Mouse (Mus musculus): ENCODE data around the gene Pnpla1.

Gene Pnpla1

GRCm38 (mm10) chr17:28876821-28877220, 18.6 kb downstream of the Pnpla1 start:
- in situ Hi-C loops (cut with MboI; ENCODE audit: unreplicated experiment in 2 of 2), result loop anchor here in 1 of 2 experiments (10.0 kb wide), 1 partner anchor 192 kb away; no protein-coding TSS in a partner anchor

- in situ Hi-C loops (cut with MboI; ENCODE audit: unreplicated experiment in 2 of 2), result loop anchor here (5.0 to 10.0 kb wide), 2 partner anchors 47 to 195 kb away; no protein-coding TSS in a partner anchor
Measured at GRCm38 (mm10) chr17:28879931-28880391, 21.8 kb downstream of the Pnpla1 start.

GRCm38 (mm10) chr17:28882316-28882715, 24.1 kb downstream of the Pnpla1 start:
- in situ Hi-C loops (cut with MboI; ENCODE audit: unreplicated experiment in 2 of 2), result loop anchor here (5.0 kb wide), 1 partner anchor 45 kb away; no protein-coding TSS in a partner anchor

DNA sequence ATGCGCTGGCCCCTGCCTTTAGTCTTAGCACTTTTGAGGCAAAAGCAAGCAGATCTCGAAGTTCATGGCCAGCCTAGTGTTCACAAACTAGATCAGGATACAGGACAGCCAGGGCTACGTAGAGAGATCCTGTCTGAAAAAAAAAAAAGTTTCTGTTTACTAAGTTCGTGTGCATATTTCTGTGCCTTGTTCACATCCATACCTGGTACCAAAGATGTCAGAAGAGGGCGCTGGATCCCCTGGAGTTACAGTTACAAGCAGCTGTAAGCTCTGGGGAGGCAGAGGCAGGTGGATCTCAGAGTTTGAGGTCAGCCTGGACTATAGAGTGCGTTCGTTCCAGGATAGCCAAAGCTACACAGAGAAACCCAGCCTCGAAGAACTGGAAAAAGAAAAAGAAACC, 24.6 kb downstream of the Pnpla1 start:
- in situ Hi-C loops (cut with MboI; ENCODE audit: unreplicated experiment in 2 of 2), result loop anchor here (5.0 kb wide), 1 partner anchor 44 kb away; no protein-coding TSS in a partner anchor

- in situ Hi-C loops (cut with MboI; ENCODE audit: unreplicated experiment in 2 of 2), result loop anchor here (5.0 kb wide), 1 partner anchor 43 kb away; no protein-coding TSS in a partner anchor
Measured at GRCm38 (mm10) chr17:28883941-28884516, 25.8 kb downstream of the Pnpla1 start.

GRCm38 (mm10) chr17:28885231-28885630, 27.0 kb downstream of the Pnpla1 start:
- in situ Hi-C loops (cut with MboI; ENCODE audit: unreplicated experiment in 2 of 2), result no loop called here

GRCm38 (mm10) chr17:28886266-28886665, 28.1 kb downstream of the Pnpla1 start:
- in situ Hi-C loops (cut with MboI; ENCODE audit: unreplicated experiment in 2 of 2), result no loop called here

DNA sequence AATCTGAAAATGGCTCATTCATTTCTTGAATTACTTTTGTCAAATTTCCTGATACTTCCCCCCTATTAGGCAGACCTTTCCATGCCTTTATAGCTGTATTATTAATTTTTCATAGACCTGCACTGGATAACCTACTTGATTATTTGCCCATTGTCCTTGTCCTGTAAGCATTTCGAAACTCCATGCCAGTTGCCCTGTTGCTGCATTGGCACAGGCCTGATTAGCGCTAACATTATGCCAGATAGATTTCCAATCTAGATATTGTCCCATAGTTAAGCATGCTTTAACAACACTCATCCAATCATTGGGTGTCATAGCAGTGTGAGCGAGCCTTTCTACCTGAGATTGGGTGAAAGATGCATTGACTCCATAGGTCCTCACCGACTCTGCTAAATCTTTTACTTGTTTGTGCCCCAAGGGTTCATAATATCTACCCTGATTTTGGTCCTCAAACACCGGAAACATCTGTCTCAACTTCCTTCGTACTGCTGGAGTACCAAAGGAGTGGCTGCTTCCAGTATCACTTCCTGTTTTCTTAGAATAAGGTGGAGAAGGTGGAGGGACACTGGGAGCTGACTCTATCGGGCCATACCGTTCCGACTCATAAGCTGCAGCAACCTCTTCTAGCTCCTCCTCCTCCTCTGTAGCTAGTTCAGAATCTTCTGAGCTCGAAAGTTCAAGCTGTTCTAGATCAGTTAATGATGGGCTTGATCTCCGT, 36.0 kb downstream of the Pnpla1 start:
- in situ Hi-C loops (cut with MboI; ENCODE audit: unreplicated experiment in 2 of 2), result no loop called here

DNA sequence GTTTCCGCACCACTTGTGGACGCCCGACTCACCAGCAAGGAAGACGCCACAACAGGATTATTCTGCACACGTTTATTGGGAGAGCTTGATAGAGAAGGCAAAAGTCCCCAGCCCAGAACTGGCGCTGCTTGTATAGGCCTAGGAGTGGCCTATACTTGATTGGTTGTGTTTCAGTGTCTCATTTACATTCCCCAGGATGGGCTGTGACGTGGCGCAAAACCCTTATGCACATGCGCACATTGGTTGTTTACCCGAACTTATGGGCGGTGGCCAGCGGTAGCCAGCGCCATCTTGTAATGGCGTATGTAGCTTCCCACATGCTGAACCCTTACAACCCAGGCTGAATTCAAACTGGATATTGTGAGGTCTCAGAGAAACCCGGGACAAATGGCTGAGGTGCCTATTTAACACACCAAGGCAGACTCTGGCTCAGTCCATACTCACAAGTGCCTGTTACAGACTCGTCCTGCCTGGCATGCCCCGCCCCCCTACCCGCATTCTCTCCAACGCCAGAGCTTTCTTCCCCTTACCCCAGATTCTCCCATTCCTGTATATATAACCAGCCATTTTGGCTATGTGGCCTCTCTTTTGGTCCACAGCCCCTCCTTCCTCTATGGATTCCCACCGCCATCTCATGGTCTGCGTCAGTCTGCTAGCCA, 37.1 kb downstream of the Pnpla1 start:
- in situ Hi-C loops (cut with MboI; ENCODE audit: unreplicated experiment in 2 of 2), result no loop called here

DNA sequence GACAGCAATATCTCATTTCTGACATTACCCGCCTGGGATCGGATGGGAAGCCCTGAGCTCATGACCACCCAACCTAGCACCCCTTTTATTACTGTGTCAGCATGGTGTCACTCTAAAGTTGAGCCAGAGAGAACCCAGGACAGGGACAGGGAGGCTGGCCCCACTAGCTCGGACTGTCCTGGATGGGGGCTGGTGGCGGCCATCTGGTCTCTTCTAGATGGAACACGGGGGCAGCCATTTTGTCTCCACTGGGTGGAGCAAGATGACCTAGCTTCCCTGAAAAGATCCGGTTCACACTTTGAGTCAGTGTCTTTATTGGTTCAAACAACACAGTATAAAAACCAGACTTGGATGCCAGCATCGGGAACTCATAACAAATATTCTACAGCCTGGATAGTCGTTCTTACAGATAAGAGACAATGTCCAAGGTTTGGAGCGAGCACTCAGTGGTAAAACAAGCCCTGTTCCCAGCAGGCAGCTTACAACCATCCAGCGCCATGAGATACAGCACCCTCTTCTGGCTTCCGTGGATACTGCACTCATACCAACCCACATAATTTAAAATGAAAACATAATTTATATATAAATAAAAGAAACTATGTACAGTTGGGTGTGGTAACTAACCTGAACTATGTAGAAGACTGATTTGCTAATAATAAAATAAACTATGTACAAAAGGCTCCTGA, 38.0 kb downstream of the Pnpla1 start:
- in situ Hi-C loops (cut with MboI; ENCODE audit: unreplicated experiment in 2 of 2), result no loop called here

- in situ Hi-C loops (cut with MboI; ENCODE audit: unreplicated experiment in 2 of 2), result no loop called here
Measured at GRCm38 (mm10) chr17:28897817-28898216, 39.6 kb downstream of the Pnpla1 start.

DNA sequence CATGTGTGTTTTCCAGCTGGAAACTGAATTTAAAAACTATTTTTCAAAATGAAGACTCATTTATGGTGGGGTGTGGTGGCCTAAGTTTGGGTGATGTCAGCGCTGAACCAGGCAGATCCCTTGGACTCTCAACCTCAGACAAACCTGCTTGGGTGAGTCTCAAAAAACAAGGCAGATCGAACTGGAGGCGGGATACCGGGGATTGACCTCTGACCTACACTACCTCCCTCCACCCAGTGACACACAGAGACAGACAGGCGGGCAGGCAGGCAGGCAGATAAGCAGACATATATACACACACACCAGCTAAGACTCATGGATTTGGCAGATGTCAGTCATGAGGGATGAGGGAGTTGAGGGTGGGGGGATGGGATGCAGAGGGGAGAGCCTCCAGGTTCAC, 40.0 kb downstream of the Pnpla1 start:
- in situ Hi-C loops (cut with MboI; ENCODE audit: unreplicated experiment in 2 of 2), result no loop called here

DNA sequence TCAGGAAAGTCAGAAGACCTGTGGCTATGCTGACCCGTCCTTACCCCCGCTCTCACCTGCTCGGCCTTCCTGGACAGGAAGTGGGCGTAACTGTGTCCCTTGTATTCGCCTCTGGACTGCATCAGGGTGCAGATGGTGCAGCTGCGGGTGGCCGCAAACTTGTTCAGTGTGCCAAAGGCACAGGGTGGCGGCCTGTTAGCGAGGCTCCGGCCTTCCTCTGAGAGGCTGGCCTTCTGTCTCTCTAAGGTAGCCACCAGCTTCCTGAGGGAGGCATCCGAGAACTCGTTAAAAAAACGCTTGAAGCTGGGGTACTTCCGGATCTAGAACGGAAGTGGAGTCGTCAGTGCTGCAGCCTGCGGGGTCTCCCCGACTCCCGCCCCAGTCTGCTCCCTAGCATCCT, 41.2 kb downstream of the Pnpla1 start:
- in situ Hi-C loops (cut with MboI; ENCODE audit: unreplicated experiment in 2 of 2), result no loop called here

GRCm38 (mm10) chr17:28901559-28901958, 43.3 kb downstream of the Pnpla1 start:
- in situ Hi-C loops (cut with MboI; ENCODE audit: unreplicated experiment in 2 of 2), result no loop called here

DNA sequence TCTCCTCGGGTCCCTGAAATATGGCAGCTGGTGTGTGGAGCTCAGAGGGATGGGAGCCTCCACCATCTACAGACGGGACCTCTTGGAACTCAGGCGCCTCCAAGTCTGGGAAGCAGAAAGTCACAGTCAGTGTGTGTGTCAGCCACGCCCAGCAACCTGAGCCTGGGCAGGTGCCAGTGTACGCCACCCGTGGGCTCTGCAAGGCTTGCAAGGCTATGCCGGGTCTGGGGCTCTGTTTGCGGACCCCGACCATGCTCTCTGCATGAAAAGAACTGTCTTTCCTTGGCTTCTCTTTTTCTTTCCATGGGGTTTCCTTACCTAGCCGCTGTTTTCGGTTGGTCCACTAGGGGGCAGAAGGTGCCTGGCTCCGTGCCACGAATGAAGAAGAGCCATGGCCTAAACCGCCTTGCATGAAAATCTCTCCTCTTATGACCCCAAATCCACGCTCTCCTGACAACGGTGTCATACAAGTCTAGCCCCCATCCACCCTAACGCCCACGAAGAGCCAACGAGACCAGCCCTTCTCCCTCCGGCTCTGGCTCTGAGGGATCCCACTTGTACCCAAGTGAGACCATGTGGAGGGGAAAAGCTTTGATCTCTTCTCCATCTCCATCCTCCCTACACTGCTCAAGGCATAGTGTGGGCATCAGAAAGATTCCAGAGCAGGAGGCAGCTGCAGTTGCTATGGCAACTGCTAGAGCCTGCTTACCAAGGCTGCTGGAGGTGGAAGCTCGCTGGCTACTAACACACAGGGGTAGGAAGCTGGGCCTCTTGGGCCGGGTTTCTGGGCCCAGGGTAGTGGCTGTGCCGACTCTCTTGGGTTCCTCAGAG, 46.5 kb downstream of the Pnpla1 start:
- in situ Hi-C loops (cut with MboI; ENCODE audit: unreplicated experiment in 2 of 2), result no loop called here

DNA sequence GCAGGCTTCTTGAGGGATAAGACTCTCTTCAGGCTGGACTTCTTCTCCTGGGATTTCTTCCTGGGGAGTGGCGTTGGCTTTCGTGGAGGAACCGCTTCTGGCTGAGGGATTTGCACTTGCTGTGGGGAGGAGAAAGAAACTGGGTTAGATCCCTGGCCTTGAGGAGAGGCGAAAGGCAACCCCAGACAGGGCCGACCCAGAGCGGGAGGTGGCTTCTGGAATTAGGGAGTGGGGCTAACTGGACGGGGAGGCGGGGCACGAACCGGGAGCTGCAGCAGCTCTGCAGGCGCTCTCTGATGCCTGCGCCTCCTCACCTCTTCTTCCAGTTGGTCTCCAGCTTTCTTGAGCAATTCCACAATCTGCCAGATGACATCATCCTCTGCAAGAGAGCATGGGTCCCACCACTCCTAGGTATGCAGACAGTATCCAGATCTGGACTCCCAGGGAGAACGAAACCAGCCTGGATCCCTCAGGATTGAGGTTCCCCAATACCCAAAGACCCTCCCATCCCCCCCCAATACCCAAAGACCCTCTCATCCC, 47.2 kb downstream of the Pnpla1 start:
- in situ Hi-C loops (cut with MboI; ENCODE audit: unreplicated experiment in 2 of 2), result no loop called here

DNA sequence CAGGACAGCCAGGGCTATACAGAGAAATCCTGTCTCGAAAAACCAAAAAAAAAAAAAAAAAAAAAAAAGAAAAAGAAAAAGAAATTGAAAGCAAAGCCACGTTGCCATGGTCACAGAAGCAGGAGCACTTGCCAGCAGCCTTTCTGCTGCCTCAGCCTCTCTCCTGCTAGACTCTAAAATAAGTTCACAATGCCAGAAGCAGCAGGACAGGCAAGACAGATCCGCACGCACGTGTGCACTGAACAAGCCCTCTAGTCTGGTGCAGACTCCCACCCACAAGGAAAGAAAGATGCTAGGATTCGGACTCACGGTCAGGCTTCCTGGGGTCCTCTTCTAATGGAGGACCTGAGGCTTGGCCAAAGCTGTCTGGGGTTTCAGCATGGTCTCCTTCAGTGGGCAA, 49.7 kb downstream of the Pnpla1 start:
- in situ Hi-C loops (cut with MboI; ENCODE audit: unreplicated experiment in 2 of 2), result no loop called here

DNA sequence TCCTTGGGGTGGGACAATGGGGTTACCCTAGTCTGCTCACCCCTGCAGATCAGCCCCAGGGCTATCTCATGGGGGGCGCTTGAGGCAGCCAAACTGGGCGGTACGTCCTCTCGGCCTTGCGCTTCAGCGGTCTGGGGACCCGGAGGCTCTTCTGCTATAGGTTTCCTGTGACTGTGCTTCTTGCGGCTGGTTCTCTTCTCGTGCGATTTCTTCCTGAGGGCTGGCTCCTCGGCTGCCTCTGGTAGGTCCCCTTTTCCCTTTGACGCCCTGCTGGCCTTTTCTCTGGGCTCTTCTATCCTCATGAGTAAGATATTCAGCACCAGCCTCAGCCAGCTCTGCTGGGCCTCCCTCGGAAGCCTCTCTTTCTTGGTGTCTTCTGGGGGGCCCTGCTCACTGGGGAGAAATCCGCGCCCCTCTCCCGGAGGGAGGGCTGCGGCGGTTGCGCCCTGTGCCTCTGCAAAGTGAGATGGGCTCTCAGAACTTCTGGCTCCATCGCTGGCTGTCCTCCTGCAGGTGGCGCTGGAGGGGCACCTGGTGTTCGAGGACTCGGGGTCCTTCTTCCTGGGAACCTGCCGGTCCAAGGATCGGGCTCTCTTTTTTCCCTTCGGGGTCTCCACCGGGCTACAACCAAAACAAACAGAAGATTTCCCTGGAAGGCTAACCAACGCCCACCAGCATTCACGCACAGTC, 51.2 kb downstream of the Pnpla1 start:
- in situ Hi-C loops (cut with MboI; ENCODE audit: unreplicated experiment in 2 of 2), result no loop called here

DNA sequence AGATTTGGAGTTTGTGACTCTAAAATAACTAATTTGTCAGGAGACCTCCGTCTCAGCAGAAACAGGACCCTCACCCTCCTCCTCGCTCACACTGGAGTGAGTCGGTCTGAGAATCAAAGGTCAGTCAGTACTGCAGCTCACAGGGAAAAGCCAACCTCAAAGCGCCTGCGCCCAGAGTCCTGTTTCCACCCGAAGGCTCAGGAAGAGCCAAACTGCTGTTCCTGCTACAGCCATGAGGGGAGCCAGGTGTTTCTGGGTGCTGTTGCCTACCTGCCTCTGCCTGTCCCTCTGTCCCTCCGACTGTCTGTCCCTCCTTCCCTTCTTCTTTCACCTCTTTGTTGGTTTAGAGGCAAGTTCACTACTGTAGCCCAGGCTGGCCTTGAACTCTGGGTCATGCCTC, 51.9 kb downstream of the Pnpla1 start:
- in situ Hi-C loops (cut with MboI; ENCODE audit: unreplicated experiment in 2 of 2), result no loop called here
